Mouse (Mus musculus) lung, adult 10 weeks (tissue): ENCODE measurements around the gene Ccdc122. TPM values are rescaled to one million over a fixed set of nuclear protein-coding genes. Genes with fewer than 3 reads are reported as not detected.

Experiments
- polyA plus RNA-seq: library from polyadenylated mRNA; stranded (reverse); fragments of 350-450 nt; fragmentation: Illumina TruSeq; extraction: RNeasy Lipid Tissue Mini Kit (QIAGEN cat#74804); gene quantifications from one replicate; pipeline ENCODE4 v1.2.3, GENCODE M21; 2014; ENCODE audit warnings: low read depth, low replicate concordance; ENCODE audit not compliant: insufficient read depth

Ccdc122 gene
- 3.7 TPM for polyA plus RNA-seq

GRCm38 (mm10) chr14:77036226-77037046, at the start of gene Ccdc122, which contains the start of gene Lacc1:
Ccdc122 (plus strand) TSS chr14:77036772.
Lacc1 (minus strand) TSS chr14:77036904.

GRCm38 (mm10) chr14:77156222-77156910, 119.8 kb downstream of the Ccdc122 start, which contains the start of gene Enox1:
Enox1 (plus strand) TSS chr14:77156763.

Other genes with a start within 250 kb of the Ccdc122 start
- 3.3 TPM for gene Lacc1, start 132 bp downstream of the Ccdc122 start, polyA plus RNA-seq
- gene Enox1, start 120.0 kb downstream of the Ccdc122 start, polyA plus RNA-seq: 0.13 TPM